Mouse (Mus musculus): Measurements from ENCODE around the gene Pip4k2c.
"Not testable (repeated sequence)": the region's sequence is repeated elsewhere in the genome, so short reads cannot be mapped to it uniquely, and the experiment has no call there.

Gene Pip4k2c

GRCm38 (mm10) chr10:127170837-127171272 is 40.5 kb downstream of the Pip4k2c start:
- DNase-seq (ENCODE audit: extremely low spot score): peak; percentile 83

DNA sequence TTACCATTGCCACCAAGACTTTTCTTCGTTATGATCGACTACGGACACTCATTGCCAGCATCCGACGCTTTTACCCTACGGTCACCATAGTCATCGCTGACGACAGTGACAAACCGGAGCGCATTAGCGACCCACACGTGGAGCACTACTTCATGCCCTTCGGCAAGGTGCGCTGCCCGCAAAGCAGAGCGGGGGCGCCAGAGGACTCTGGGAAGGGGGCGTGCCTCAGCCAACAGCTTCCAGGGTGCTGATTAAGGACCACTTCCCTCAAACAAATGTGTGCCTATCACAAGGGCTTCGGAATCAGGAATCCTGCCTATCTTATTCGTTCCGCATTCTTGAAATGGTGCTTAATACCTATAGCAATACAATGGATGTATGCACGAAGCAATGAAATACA is 41.4 kb downstream of the Pip4k2c start:
- peak; percentile 65 for DNase-seq (ENCODE audit: extremely low spot score)

DNA sequence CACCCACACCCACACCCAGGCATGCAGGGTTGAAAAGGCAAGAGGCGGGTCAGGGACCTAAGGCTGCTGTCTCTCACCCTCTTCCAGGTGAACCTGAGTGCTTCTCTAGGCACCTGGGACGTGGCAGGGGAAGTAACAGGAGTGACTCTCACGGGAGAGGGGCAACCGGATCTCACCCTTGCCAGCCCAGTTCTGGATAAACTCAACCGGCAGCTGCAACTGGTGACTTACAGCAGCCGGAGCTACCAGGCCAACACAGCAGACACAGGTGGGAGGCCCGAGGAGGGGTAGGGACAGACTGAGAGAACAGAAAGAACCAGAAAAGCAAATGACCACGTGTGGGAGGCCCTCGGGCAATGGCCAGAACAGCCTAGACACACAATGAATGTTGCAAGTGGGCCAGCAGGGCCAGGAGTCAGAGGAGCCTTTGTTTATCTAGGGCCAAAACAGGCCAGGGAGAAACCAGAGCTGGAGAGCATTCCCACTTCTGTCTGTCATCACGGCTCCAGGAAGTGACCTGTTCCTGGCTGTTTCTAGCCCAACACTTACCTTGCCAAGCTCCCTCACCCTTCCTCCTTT is 43.7 kb downstream of the Pip4k2c start:
- DNase-seq (ENCODE audit: extremely low spot score): no peak

GRCm38 (mm10) chr10:127166771-127167613 is 44.4 kb downstream of the Pip4k2c start:
- no peak for DNase-seq (ENCODE audit: extremely low spot score)

DNA sequence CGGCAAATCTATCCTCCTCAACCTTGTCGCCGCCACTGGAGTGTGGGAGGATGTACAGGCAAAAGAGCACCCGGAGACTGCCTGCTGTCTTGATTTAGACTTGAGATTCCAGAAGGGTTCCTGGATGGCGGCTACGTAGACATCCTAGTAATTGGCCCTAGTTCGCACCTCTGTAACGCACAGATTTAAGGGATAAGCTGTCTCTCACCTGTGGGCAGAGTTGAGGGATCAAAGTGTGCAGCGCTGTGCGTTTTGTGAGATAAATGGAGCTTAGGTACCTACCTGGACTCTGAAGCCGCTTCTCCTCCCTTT is 45.0 kb downstream of the Pip4k2c start:
- DNase-seq (ENCODE audit: extremely low spot score): no peak

- DNase-seq (ENCODE audit: extremely low spot score): peak; percentile 64
Observed at GRCm38 (mm10) chr10:127165654-127166403, 45.6 kb downstream of the Pip4k2c start.

- DNase-seq (ENCODE audit: extremely low spot score): peak; percentile 65
Observed at GRCm38 (mm10) chr10:127165354-127165653, 46.1 kb downstream of the Pip4k2c start.

DNA sequence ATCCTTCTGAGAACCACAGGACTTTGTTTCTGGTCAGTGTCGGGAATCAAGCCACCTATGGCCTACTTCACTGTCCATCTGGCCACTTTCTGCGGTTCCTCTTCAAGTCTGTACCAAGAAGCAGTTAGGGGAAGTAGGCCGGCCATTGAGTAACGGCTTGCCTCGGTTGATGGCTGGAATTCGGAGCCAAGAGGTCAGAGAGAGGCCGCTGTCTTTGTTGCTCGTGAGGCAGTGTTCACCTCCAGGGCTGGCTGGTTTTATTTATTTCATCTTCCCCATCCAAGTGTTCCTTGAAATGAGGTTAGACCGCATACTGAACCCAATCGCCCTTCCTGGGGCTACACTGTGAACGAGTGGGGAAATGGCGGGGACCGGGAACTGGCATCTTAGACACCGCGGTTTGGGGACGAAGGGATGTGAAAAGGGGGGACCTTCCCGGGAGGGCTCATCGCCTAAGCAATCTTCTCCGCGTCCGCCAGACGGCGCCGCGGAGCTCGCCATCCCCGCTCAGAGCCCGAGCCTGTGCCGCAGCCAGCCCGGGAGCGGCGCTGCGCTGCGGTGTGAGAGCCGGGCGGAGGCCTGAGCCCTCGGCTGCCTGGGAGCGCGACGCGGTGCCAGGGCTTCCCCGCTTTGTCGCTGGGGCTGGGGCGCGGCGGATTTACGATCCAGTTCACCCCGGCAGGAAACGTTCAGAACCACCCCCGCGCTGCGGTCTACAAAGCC is 46.6 kb downstream of the Pip4k2c start, which contains the start of gene B4galnt1:
TSS of gene B4galnt1 (plus strand) at position 595 of the 723 bp plus-strand sequence.
- peak; percentile 87 for DNase-seq (ENCODE audit: extremely low spot score)

DNA sequence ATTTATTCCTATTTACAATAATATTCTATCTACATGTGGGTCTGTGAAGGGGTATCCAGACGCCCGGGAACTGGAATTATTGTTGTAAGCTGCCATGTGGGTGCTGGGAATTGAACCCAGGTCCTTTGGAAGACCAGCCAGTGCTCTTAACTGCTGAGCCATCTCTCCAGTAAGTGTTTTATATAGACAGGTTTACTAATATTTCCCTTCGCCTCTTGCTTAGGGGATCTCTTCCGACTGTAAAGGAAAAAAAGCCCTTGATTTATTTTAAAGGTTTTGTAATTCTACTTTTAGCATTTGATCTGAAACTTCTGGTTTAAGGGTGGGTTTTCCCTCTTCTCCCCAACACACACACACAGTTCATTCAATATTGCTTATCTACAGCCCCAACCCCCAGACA is 47.2 kb downstream of the Pip4k2c start:
- no peak for DNase-seq (ENCODE audit: extremely low spot score)

DNA sequence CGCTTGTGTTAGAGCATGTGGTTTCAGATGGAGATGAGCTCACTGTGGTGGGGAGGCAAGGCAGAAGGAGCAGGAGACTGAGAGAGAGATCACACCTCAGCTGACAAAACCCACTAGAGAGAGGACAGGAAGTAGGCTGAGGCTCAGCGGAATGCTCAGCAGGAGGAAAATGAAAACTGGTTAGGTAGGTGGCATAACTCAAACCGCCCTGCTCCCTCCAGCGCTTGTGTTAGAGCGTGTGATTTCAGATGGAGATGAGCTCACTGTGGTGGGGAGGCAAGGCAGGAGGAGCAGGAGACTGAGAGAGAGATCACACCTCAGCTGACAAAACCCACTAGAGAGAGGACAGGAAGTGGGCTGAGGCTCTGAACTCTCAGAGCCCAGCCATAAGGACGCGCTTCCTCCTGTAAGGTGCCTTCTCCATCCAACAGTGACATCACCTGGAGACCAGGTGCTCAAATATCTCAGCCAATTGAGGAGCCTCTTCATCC is 48.6 kb downstream of the Pip4k2c start:
- not testable (repeated sequence) for DNase-seq (ENCODE audit: extremely low spot score)

- DNase-seq (ENCODE audit: extremely low spot score): no peak
Observed at GRCm38 (mm10) chr10:127160728-127161127, 50.7 kb downstream of the Pip4k2c start.

GRCm38 (mm10) chr10:127160081-127160480 is 51.3 kb downstream of the Pip4k2c start:
- no peak for DNase-seq (ENCODE audit: extremely low spot score)

GRCm38 (mm10) chr10:127158471-127158870 is 52.9 kb downstream of the Pip4k2c start:
- DNase-seq (ENCODE audit: extremely low spot score): no peak

GRCm38 (mm10) chr10:127156511-127156910 is 54.9 kb downstream of the Pip4k2c start:
- no peak for DNase-seq (ENCODE audit: extremely low spot score)

GRCm38 (mm10) chr10:127156089-127156488 is 55.3 kb downstream of the Pip4k2c start:
- DNase-seq (ENCODE audit: extremely low spot score): no peak

DNA sequence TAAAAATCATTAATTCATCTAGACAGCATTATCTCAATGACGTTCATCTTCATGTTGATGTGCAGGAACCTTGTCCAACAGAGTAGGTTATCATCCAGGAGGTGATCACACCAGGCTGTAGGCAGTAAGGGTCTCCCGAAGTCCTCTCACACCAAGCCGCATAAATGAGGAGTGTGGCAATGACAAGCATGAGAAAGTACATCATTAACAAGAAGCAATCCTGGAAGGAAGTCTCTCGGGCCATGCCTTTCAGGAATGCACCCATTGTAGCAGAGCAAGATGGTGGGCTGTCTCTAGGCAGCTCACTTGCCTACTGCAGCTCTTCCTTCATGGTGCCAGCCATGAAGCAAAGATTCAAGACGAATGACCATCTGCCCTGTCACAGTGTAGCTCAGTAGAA is 56.7 kb downstream of the Pip4k2c start:
- DNase-seq (ENCODE audit: extremely low spot score): no peak

- no peak for DNase-seq (ENCODE audit: extremely low spot score)
Observed at GRCm38 (mm10) chr10:127154241-127154640, 57.1 kb downstream of the Pip4k2c start.

GRCm38 (mm10) chr10:127153323-127153722 is 58.1 kb downstream of the Pip4k2c start:
- DNase-seq (ENCODE audit: extremely low spot score): no peak

- DNase-seq (ENCODE audit: extremely low spot score): not testable (repeated sequence)
Observed at GRCm38 (mm10) chr10:127152556-127152955, 58.8 kb downstream of the Pip4k2c start.

- DNase-seq (ENCODE audit: extremely low spot score): not testable (repeated sequence)
Observed at GRCm38 (mm10) chr10:127151233-127151632, 60.2 kb downstream of the Pip4k2c start.

- no peak for DNase-seq (ENCODE audit: extremely low spot score)
Observed at GRCm38 (mm10) chr10:127150471-127150872, 60.9 kb downstream of the Pip4k2c start.

- DNase-seq (ENCODE audit: extremely low spot score): no peak
Observed at GRCm38 (mm10) chr10:127147135-127147534, 64.2 kb downstream of the Pip4k2c start.

Measured in embryo, embryonic 9.5 days (tissue).